Mouse (Mus musculus): ENCODE measurements at regions not wholly inside any gene's neighbourhood (a gene's known extent, or its start where the extent isn't known, plus 50 kb on each side); places are given as distances from the start of the nearest gene placed in this dataset.

GRCm38 (mm10) chr8:60372681-60373398 lies 130.2 kb downstream of the Gm10283 start:
- no peak for DNase-seq

GRCm38 (mm10) chr8:60348291-60348690 lies 154.7 kb downstream of the Gm10283 start:
- DNase-seq, result no peak

GRCm38 (mm10) chr8:60345830-60346420 lies 157.1 kb downstream of the Gm10283 start:
- DNase-seq, result no peak

GRCm38 (mm10) chr8:60315478-60315877 lies 187.5 kb downstream of the Gm10283 start:
- no peak for DNase-seq

GRCm38 (mm10) chr8:60313977-60314854 lies 188.8 kb downstream of the Gm10283 start:
- no peak for DNase-seq

- peak; percentile 63 for DNase-seq
These were observed 192.9 kb downstream of the Gm10283 start for GRCm38 (mm10) chr8:60310136-60310535.

- no peak for DNase-seq
These were observed 201.7 kb downstream of the Gm10283 start for GRCm38 (mm10) chr8:60301282-60301681.

- DNase-seq, result no peak
These were observed 225.7 kb downstream of the Gm10283 start for GRCm38 (mm10) chr8:60277211-60277801.

- no peak for DNase-seq
These were observed 252.7 kb downstream of the Gm10283 start for GRCm38 (mm10) chr8:60250341-60250740.

- DNase-seq, result peak; percentile 7
These were observed 253.3 kb downstream of the Gm10283 start for GRCm38 (mm10) chr8:60249704-60250103.

- no peak for DNase-seq
These were observed 255.4 kb downstream of the Gm10283 start for GRCm38 (mm10) chr8:60247601-60248000.

GRCm38 (mm10) chr8:60241366-60241765 lies 261.6 kb downstream of the Gm10283 start:
- no peak for DNase-seq

- DNase-seq, result peak; percentile 57
These were observed 282.1 kb downstream of the Gm10283 start for GRCm38 (mm10) chr8:60220946-60221345.

GRCm38 (mm10) chr8:60195641-60196040 lies 307.4 kb downstream of the Gm10283 start:
- no peak for DNase-seq

GRCm38 (mm10) chr8:60167716-60168272 lies 335.2 kb downstream of the Gm10283 start:
- no peak for DNase-seq
